Mouse (Mus musculus) kidney, postnatal 10 days (tissue): Measurements from ENCODE around the gene Adam11.
A peak's percentile ranks its signal among the peaks of the same experiment; 100 is the strongest.

Experiments
- DNase-seq: peaks from one replicate; pipeline ENCODE4 v3.0.0; 2021; ENCODE audit warnings: mixed read lengths

The Adam11 gene

DNA sequence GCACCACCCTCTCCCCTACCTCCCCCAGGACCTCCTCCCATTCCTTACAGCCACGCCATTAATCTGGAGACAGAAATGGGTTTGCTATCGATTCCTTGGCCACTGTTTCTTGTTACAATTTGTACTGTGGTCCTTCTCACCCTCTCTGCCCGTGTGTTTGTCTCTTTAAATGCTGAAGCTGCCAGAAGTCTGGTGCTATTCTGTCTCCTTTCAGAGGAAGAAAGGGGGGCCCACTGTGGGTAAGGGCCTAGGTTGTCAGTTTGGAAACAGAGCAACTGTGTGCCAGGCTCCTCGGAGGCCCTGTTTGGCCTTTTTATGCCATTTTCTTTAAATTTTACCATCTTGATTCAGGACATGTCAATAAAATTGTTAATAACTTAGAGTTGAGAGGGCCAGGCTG lies 6.8 kb upstream of the Adam11 start:
- no peak for DNase-seq

- DNase-seq, result no peak
These were observed 5.8 kb upstream of the Adam11 start for GRCm38 (mm10) chr11:102755391-102755790.

GRCm38 (mm10) chr11:102758977-102759376 lies 2.3 kb upstream of the Adam11 start:
- peak; percentile 19 for DNase-seq

GRCm38 (mm10) chr11:102760805-102761308 lies 382 bp upstream of the Adam11 start:
- no peak for DNase-seq

- DNase-seq, result peak; percentile 22
These were observed 1.0 kb downstream of the Adam11 start for GRCm38 (mm10) chr11:102762248-102762647.

- DNase-seq, result no peak
These were observed 1.9 kb downstream of the Adam11 start for GRCm38 (mm10) chr11:102763009-102763767.

DNA sequence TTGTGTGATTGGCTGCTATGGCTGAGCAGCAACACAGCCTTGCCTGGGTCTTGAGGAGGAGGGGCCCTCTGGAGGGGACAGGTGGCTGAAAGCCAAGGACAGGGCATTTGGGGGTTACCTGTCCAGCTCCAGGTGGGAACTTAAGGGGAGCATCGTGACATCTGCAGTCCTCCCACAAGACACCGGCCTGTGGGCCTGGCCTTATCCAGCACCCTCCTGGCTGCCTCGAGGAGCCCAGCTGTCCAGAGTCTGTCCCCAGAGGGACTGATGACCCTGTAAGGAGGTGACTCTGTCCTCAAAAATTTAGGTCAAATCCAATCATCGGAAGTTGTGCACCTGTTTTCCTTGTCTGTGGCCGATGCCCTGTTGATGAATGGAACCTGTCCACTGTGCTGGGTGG lies 4.2 kb downstream of the Adam11 start:
- DNase-seq, result no peak

DNA sequence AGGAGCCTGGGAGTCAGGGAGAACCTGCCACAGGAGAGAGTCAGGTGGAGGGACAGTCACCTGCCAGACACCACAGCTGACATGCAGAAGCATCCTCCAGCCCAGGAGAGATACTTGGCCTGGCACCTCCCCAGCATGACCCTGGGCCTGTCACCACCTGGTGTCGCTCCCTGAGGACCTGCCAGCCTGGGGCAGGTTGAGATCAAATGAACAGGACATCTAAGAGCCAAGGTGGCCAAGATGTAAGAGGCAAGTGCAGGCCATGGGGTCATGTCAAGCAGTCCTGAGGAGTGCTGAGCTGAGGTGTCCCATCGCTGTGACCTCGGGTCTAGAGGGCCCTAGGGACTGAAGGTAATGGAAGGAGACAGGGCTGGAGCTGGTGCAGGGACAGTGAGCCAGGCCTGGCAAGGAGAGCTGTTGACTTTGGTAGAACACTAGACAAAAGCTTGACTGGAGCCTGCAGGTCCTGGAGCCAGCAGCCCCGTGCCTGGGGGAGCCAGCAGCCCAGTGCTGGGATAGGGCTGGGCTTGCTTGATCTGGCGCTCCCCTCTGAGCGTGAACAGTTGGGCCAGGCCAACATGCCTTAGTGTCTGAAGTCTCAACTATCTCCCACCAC lies 5.9 kb downstream of the Adam11 start:
- no peak for DNase-seq

GRCm38 (mm10) chr11:102769141-102769540 lies 7.9 kb downstream of the Adam11 start:
- DNase-seq, result no peak

DNA sequence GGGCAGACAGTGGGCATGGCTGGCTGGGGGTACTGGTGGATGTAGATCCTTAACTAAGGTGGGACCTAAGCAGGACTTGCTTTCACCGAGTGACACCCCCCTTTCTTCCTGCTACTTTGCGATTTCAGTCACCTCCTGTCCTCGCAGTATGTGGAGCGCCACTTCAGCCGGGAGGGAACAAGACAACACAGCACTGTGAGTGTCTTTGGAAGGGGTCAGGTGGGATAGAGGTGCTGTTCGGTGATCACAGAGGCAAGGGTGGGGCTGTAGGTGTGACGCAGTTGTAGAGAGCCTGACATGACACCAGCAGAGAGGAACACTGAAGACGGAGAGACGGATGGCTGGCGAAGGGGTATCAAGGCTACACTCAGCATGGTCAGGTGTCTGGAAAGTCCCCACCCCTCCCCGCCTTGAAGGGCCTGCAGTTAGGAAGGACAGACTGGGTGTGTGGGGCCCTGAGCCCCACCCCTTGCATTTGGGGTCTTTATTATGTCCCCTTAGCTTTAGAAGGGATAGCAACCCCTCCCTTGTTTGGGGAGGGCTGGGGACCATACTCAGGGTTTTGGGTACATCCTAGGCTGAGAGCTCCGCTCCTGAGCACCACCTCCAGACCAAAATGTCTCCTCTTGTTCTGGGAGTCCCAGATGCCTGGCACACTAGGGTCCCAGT lies 8.9 kb downstream of the Adam11 start:
- DNase-seq, result no peak

- no peak for DNase-seq
These were observed 9.6 kb downstream of the Adam11 start for GRCm38 (mm10) chr11:102770662-102771435.

DNA sequence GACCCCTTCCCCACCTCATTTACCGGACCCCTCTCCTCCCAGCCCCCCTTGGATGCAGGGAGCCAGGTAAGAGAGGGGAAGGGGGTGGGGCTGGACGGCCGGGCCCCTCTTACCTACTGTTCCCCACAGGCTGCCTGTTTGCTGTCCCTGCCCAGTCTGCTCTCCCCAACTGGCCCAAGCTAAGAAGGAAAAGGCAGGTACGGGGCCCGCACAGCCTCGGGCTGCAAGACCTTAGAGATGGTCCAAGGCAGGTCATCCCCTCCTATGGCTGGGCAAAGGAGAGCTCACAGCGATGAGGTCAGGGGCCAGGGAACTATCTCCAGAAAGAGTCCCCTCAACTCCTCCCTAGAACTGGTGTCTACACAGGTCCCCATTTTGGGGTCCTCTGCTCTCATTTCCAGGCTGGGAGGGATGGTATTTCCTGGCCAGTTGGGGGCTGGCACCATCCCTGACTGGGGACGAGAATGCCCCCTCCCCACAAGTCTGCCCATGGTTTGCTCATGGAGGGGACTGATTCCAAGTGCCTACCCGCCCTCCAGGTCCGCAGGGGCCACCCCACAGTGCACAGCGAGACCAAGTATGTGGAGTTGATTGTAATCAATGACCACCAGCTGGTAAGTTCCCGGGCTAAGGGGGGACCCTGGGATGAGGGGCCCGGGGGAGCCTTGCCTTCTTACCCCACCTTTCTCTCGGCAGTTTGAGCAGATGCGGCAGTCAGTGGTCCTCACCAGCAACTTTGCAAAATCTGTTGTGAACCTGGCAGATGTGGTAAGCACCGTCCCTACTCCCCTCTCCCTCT lies 10.9 kb downstream of the Adam11 start:
- DNase-seq, result no peak

- DNase-seq, result peak; percentile 13
These were observed 11.8 kb downstream of the Adam11 start for GRCm38 (mm10) chr11:102772771-102773700.

GRCm38 (mm10) chr11:102773713-102774611 lies 12.7 kb downstream of the Adam11 start:
- DNase-seq, result peak; percentile 93

DNA sequence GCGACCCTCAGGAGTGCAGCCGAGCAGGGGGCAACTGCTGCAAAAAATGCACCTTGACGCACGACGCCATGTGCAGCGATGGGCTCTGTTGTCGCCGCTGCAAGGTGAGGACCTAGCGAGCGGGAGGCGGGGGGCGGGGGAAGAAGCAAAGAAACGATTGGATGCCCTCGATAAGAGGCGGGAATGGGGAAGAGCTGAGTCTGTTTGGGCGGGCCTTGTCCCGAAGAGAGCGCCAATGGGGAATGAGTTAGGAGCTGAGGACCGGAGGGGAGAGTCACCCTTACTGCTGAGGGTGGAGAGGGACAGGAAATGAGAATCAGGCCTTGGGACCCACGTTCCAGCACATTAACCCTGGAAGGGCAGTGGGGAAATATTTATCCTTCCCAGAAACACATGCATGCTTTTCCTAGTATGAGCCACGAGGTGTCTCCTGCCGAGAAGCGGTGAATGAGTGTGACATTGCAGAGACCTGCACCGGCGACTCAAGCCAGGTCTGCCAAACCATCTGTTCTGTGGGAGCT lies 13.4 kb downstream of the Adam11 start:
- peak; percentile 94 for DNase-seq

- peak; percentile 92 for DNase-seq
These were observed 16.4 kb downstream of the Adam11 start for GRCm38 (mm10) chr11:102777598-102777997.

- DNase-seq, result no peak
These were observed 16.9 kb downstream of the Adam11 start for GRCm38 (mm10) chr11:102778165-102778564.

GRCm38 (mm10) chr11:102778597-102778996 lies 17.4 kb downstream of the Adam11 start:
- DNase-seq, result peak; percentile 26

- DNase-seq, result no peak
These were observed 17.9 kb downstream of the Adam11 start for GRCm38 (mm10) chr11:102779081-102779638.
